Mouse (Mus musculus): ENCODE data around the gene Lrmp.

Gene Lrmp

GRCm38 (mm10) chr6:145210056-145210680 is 94.7 kb downstream of the Lrmp start:
- no peak for DNase-seq

GRCm38 (mm10) chr6:145210816-145211338 is 95.4 kb downstream of the Lrmp start, which contains the start of the genes Casc1 and Etfrf1:
Gene Casc1 (minus strand): TSS chr6:145211005.
Gene Etfrf1 (plus strand): TSS chr6:145211134.
- DNase-seq = peak; percentile 100

- DNase-seq = no peak
These were observed 96.2 kb downstream of the Lrmp start for GRCm38 (mm10) chr6:145211376-145212305.

GRCm38 (mm10) chr6:145213916-145214315 is 98.5 kb downstream of the Lrmp start:
- DNase-seq = no peak

GRCm38 (mm10) chr6:145215826-145216225 is 100.4 kb downstream of the Lrmp start:
- DNase-seq = no peak

GRCm38 (mm10) chr6:145224246-145224645 is 108.8 kb downstream of the Lrmp start:
- DNase-seq = no peak

All from kidney, postnatal 14 days (tissue).